Mouse (Mus musculus) liver, embryonic 15.5 days (tissue): ENCODE results near the gene Rere. TPM values are rescaled to one million over a fixed set of nuclear protein-coding genes. Genes with fewer than 3 reads are reported as not detected.
A peak's percentile ranks its signal among the peaks of the same experiment; 100 is the strongest.

Source experiments
- ATAC-seq: fragments of 200-750 bp; cut with Nextera tagmentation; 2 replicates; pipeline ENCODE4 v1.8.0; 2017; ENCODE audit warnings: moderate number of reproducible peaks, mild to moderate bottlenecking, moderate library complexity; ENCODE audit not compliant: insufficient read depth
- H3K27ac ChIP-seq: fragments of 300-500 bp; sonication (generic); replicated peaks from 2 replicates; pipeline ENCODE4 v1.5.1; 2015; ENCODE audit warnings: mild to moderate bottlenecking, inconsistent platforms
- H3K27me3 ChIP-seq: fragments of 300-500 bp; sonication (generic); 2 replicates; pipeline ENCODE4 v1.6.1; 2015; ENCODE audit warnings: mild to moderate bottlenecking, inconsistent platforms
- H3K36me3 ChIP-seq: fragments of 300-500 bp; sonication (generic); replicated peaks from 2 replicates; pipeline ENCODE4 v1.6.1; 2015; ENCODE audit warnings: moderate library complexity, mild to moderate bottlenecking, inconsistent platforms
- H3K4me1 ChIP-seq: fragments of 300-500 bp; sonication (generic); replicated peaks from 2 replicates; pipeline ENCODE4 v1.6.1; 2015; ENCODE audit warnings: inconsistent platforms
- H3K4me2 ChIP-seq: fragments of 300-500 bp; sonication (generic); 2 replicates; pipeline ENCODE4 v1.6.1; 2015; ENCODE audit warnings: moderate library complexity, mild to moderate bottlenecking, inconsistent platforms
- H3K4me3 ChIP-seq: fragments of 300-500 bp; sonication (generic); replicated peaks from 2 replicates; pipeline ENCODE4 v1.5.1; 2015; ENCODE audit warnings: mild to moderate bottlenecking, inconsistent platforms
- H3K9ac ChIP-seq: fragments of 300-500 bp; sonication (generic); 2 replicates; pipeline ENCODE4 v1.6.1; 2015; ENCODE audit warnings: moderate library complexity, mild to moderate bottlenecking, inconsistent platforms
- H3K9me3 ChIP-seq: fragments of 300-500 bp; sonication (generic); replicated peaks from 2 replicates; pipeline ENCODE4 v1.6.1; 2016; ENCODE audit warnings: inconsistent platforms
- WGBS: fragments of 180-500 bp; shearing (Covaris S2); methylation state at CpG from one replicate; pipeline ENCODE4 v1.1.7; 2015; ENCODE audit warnings: mixed read lengths; ENCODE audit not compliant: insufficient replicate concordance; 5-methylcytosine and 5-hydroxymethylcytosine counted together
- polyA plus RNA-seq: library from polyadenylated mRNA; unstranded; fragments of >200 nt; fragmentation: Nextera tagmentation; extraction: Ambion mirVana; gene quantifications from 2 replicates; pipeline ENCODE4 v1.2.1, GENCODE M21; 2015

Gene Rere
- polyA plus RNA-seq, 1 experiment from 2014 or later: 5.3 TPM

GRCm38 (mm10) chr4:150653072-150653599, 371.7 kb downstream of the Rere start:
- Histone ChIP-seq H3K36me3 (no peaks in the 10 kb centered on the region), H3K4me3 (no peak overlapping the region), H3K9ac (no peak overlapping the region), H3K27ac (no peak overlapping the region), H3K4me2 (no peak overlapping the region), H3K27me3 (peaks cover 40% of the 10 kb centered on the region), H3K4me1 (peaks cover 31% of the 10 kb centered on the region), H3K9me3 (0 out of 2 replicates have a peak, but pooled peaks cover 2% of the 10 kb centered on the region)
- WGBS: 22% methylated on average over 11 of the region's 11 CpGs
- ATAC-seq: no peak

GRCm38 (mm10) chr4:150655989-150656388, 374.5 kb downstream of the Rere start:
- peak; percentile 49; the same call in 1 of the 2 replicates for ATAC-seq
- no peak overlapping the region for H3K4me2 ChIP-seq
- WGBS: 4% methylated on average over 17 of the region's 17 CpGs
- H3K4me1 ChIP-seq: peaks cover 14% of the 10 kb centered on the region
- no peak overlapping the region for H3K27ac ChIP-seq
- H3K36me3 ChIP-seq: no peaks in the 10 kb centered on the region
- H3K9me3 ChIP-seq: 0 out of 2 replicates have a peak, but pooled peaks cover 2% of the 10 kb centered on the region
- H3K9ac ChIP-seq: no peak overlapping the region
- H3K4me3 ChIP-seq: no peak overlapping the region
- H3K27me3 ChIP-seq: peaks cover 38% of the 10 kb centered on the region

- Histone ChIP-seq H3K4me2 (no peak overlapping the region), H3K27me3 (peaks cover 38% of the 10 kb centered on the region), H3K9ac (no peak overlapping the region), H3K9me3 (0 out of 2 replicates have a peak, but pooled peaks cover 2% of the 10 kb centered on the region), H3K27ac (no peak overlapping the region), H3K4me1 (peaks cover 14% of the 10 kb centered on the region), H3K36me3 (no peaks in the 10 kb centered on the region), H3K4me3 (no peak overlapping the region)
- WGBS: 66% methylated on average over 6 of the region's 6 CpGs
- no peak for ATAC-seq
Observed at GRCm38 (mm10) chr4:150656504-150656903, 375.1 kb downstream of the Rere start.

- H3K36me3 ChIP-seq: no peaks in the 10 kb centered on the region
- WGBS: 55% methylated on average over 9 of the region's 9 CpGs
- H3K4me2 ChIP-seq: no peak overlapping the region
- H3K27me3 ChIP-seq: peaks cover 20% of the 10 kb centered on the region
- H3K27ac ChIP-seq: no peak overlapping the region
- H3K9me3 ChIP-seq: 0 out of 2 replicates have a peak, but pooled peaks cover 2% of the 10 kb centered on the region
- ATAC-seq: no peak
- H3K4me3 ChIP-seq: no peak overlapping the region
- H3K9ac ChIP-seq: no peak overlapping the region
- H3K4me1 ChIP-seq: no peaks in the 10 kb centered on the region
Observed at GRCm38 (mm10) chr4:150659926-150660610, 378.6 kb downstream of the Rere start.

GRCm38 (mm10) chr4:150661886-150662285, 380.4 kb downstream of the Rere start:
- Histone ChIP-seq H3K4me1 (peaks cover 9% of the 10 kb centered on the region), H3K9ac (no peak overlapping the region), H3K9me3 (no peaks in the 10 kb centered on the region), H3K4me2 (no peak overlapping the region), H3K27ac (no peak overlapping the region), H3K27me3 (peaks cover 20% of the 10 kb centered on the region), H3K4me3 (no peak overlapping the region), H3K36me3 (no peaks in the 10 kb centered on the region)
- ATAC-seq: no peak
- 18% methylated on average over 13 of the region's 13 CpGs for WGBS

- Histone ChIP-seq H3K9ac (no peak overlapping the region), H3K4me1 (peaks cover 9% of the 10 kb centered on the region), H3K9me3 (no peaks in the 10 kb centered on the region), H3K27me3 (peaks cover 20% of the 10 kb centered on the region), H3K36me3 (no peaks in the 10 kb centered on the region), H3K4me2 (no peak overlapping the region), H3K4me3 (no peak overlapping the region), H3K27ac (no peak overlapping the region)
- 44% methylated on average over 12 of the region's 12 CpGs for WGBS
- no peak for ATAC-seq
Observed at GRCm38 (mm10) chr4:150663192-150663591, 381.7 kb downstream of the Rere start.

GRCm38 (mm10) chr4:150664726-150665125, 383.3 kb downstream of the Rere start:
- 53% methylated on average over 7 of the region's 7 CpGs for WGBS
- Histone ChIP-seq H3K27me3 (peaks cover 20% of the 10 kb centered on the region), H3K36me3 (no peaks in the 10 kb centered on the region), H3K9ac (no peak overlapping the region), H3K9me3 (no peaks in the 10 kb centered on the region), H3K4me1 (peaks cover 9% of the 10 kb centered on the region), H3K4me3 (no peak overlapping the region), H3K4me2 (no peak overlapping the region), H3K27ac (no peak overlapping the region)
- ATAC-seq: no peak

GRCm38 (mm10) chr4:150665806-150666205, 384.4 kb downstream of the Rere start:
- H3K9ac ChIP-seq: no peak overlapping the region
- WGBS: 65% methylated on average over 10 of the region's 10 CpGs
- peaks cover 9% of the 10 kb centered on the region for H3K4me1 ChIP-seq
- H3K36me3 ChIP-seq: no peaks in the 10 kb centered on the region
- H3K4me2 ChIP-seq: no peak overlapping the region
- H3K27me3 ChIP-seq: peaks cover 20% of the 10 kb centered on the region
- no peak overlapping the region for H3K27ac ChIP-seq
- H3K4me3 ChIP-seq: no peak overlapping the region
- no peaks in the 10 kb centered on the region for H3K9me3 ChIP-seq
- no peak for ATAC-seq

Other genes starting within 250 kb of the Rere start
- gene Gpr157, start 194.3 kb upstream of the Rere start, polyA plus RNA-seq: 0.31 and 0.44 TPM in 2 replicates
- gene Slc2a5, start 162.4 kb upstream of the Rere start, polyA plus RNA-seq: 0.21 and 0.30 TPM in 2 replicates
- 0.10 TPM in 1 of 2 replicates, not detected in the other for gene Slc2a7, start 132.7 kb upstream of the Rere start, polyA plus RNA-seq
- not detected in 2 replicates for gene Car6, start 80.3 kb upstream of the Rere start, polyA plus RNA-seq
- 557 and 577 TPM in 2 replicates for gene Eno1, start 44.9 kb upstream of the Rere start, polyA plus RNA-seq